Mouse (Mus musculus): ENCODE results near the gene Sowaha. TPM values are rescaled to one million over a fixed set of nuclear protein-coding genes. Genes with fewer than 3 reads are reported as not detected.

Sowaha gene
- polyA plus RNA-seq, 1 experiment from 2014 or later, result 11.0 TPM

- Histone ChIP-seq H3K27ac (peak overlapping the region; percentile 96), H3K27me3 (no peaks in the 10 kb centered on the region), H3K36me3 (peaks cover 7% of the 10 kb centered on the region), H3K4me2 (peak overlapping the region; percentile 95), H3K4me1 (replicated peaks) (peaks cover 91% of the 10 kb centered on the region), H3K4me3 (replicated peaks) (peak overlapping the region; percentile 89), H3K9me3 (replicated peaks) (no peaks in the 10 kb centered on the region), H3K9ac (peak overlapping the region; percentile 96)
- ATAC-seq (ENCODE audit: low read depth) (peak; percentile 83), DNase-seq (peak; percentile 77)
- WGBS (ENCODE audit: insufficient replicate concordance), result 3% methylated on average over 24 of the region's 24 CpGs
Measured at GRCm38 (mm10) chr11:53520122-53520978, 40.3 kb upstream of the Sowaha start.

- WGBS (ENCODE audit: insufficient replicate concordance), result 3% methylated on average over 79 of the region's 79 CpGs
- H3K9ac ChIP-seq, result peak within 1 kb of the TSS; percentile 96
- H3K9me3 ChIP-seq (replicated peaks), result no peaks in the 10 kb centered on the region
- H3K27ac ChIP-seq, result peak within 1 kb of the TSS; percentile 96
- H3K4me3 ChIP-seq (replicated peaks), result peak within 1 kb of the TSS; percentile 89
- peak; percentile 69 for ATAC-seq (ENCODE audit: low read depth)
- no peaks in the 10 kb centered on the region for H3K27me3 ChIP-seq
- no peaks in the 10 kb centered on the region for H3K36me3 ChIP-seq
- H3K4me1 ChIP-seq (replicated peaks), result peaks cover 82% of the 10 kb centered on the region
- DNase-seq, result peak; percentile 63
- peak within 1 kb of the TSS; percentile 95 for H3K4me2 ChIP-seq
Measured at GRCm38 (mm10) chr11:53519207-53520121, 39.4 kb upstream of the Sowaha start, which contains the start of gene Sept8. Gene Sept8 (plus strand): TSS chr11:53519257.

GRCm38 (mm10) chr11:53518759-53519158 is 38.7 kb upstream of the Sowaha start:
- Histone ChIP-seq H3K4me1 (replicated peaks) (peaks cover 75% of the 10 kb centered on the region), H3K4me2 (peak overlapping the region; percentile 95), H3K36me3 (no peaks in the 10 kb centered on the region), H3K27ac (peak overlapping the region; percentile 96), H3K4me3 (replicated peaks) (peak overlapping the region; percentile 89), H3K27me3 (no peaks in the 10 kb centered on the region), H3K9me3 (replicated peaks) (no peaks in the 10 kb centered on the region), H3K9ac (peak overlapping the region; percentile 96)
- WGBS (ENCODE audit: insufficient replicate concordance), result 17% methylated on average over 5 of the region's 5 CpGs
- peak; percentile 43 for ATAC-seq (ENCODE audit: low read depth)
- DNase-seq, result peak; percentile 56

GRCm38 (mm10) chr11:53516775-53517627 is 36.9 kb upstream of the Sowaha start:
- peak overlapping the region; percentile 96 for H3K27ac ChIP-seq
- ATAC-seq (ENCODE audit: low read depth) (no peak), DNase-seq (peak; percentile 43)
- H3K9me3 ChIP-seq (replicated peaks), result no peaks in the 10 kb centered on the region
- WGBS (ENCODE audit: insufficient replicate concordance), result 24% methylated on average over 8 of the region's 8 CpGs
- 0 out of 2 replicates have a peak, but pooled peaks cover 4% of the 10 kb centered on the region for H3K27me3 ChIP-seq
- peaks cover 57% of the 10 kb centered on the region for H3K4me1 ChIP-seq (replicated peaks)
- H3K4me2 ChIP-seq, result peak overlapping the region; percentile 10
- H3K9ac ChIP-seq, result peak overlapping the region; percentile 18; the same call in 1 of the 2 replicates
- H3K4me3 ChIP-seq (replicated peaks), result no peak overlapping the region
- no peaks in the 10 kb centered on the region for H3K36me3 ChIP-seq

- WGBS (ENCODE audit: insufficient replicate concordance), result 60% methylated on average over 5 of the region's 5 CpGs
Measured at GRCm38 (mm10) chr11:53510351-53510750, 30.3 kb upstream of the Sowaha start.

GRCm38 (mm10) chr11:53508591-53508990 is 28.5 kb upstream of the Sowaha start:
- 39% methylated on average over 3 of the region's 3 CpGs for WGBS (ENCODE audit: insufficient replicate concordance)
- no peak overlapping the region for H3K4me2 ChIP-seq
- no peak overlapping the region for H3K4me3 ChIP-seq (replicated peaks)

More at GRCm38 (mm10) chr11:53510351-53510750, 30.3 kb upstream of the Sowaha start:
- H3K4me1 ChIP-seq (replicated peaks), result no peaks in the 10 kb centered on the region; the same call in 1 of the 2 replicates
- no peaks in the 10 kb centered on the region for H3K36me3 ChIP-seq
- no peak overlapping the region for H3K9ac ChIP-seq
- H3K4me3 ChIP-seq (replicated peaks), result no peak overlapping the region
- ATAC-seq (ENCODE audit: low read depth) (no peak), DNase-seq (no peak)
- no peak overlapping the region for H3K27ac ChIP-seq
- H3K27me3 ChIP-seq, result 0 out of 2 replicates have a peak, but pooled peaks cover 4% of the 10 kb centered on the region
- no peak overlapping the region for H3K4me2 ChIP-seq
- H3K9me3 ChIP-seq (replicated peaks), result no peaks in the 10 kb centered on the region

GRCm38 (mm10) chr11:53508152-53508551 is 28.1 kb upstream of the Sowaha start:
- no peak for DNase-seq
- 67% methylated on average over 7 of the region's 7 CpGs for WGBS (ENCODE audit: insufficient replicate concordance)

More at GRCm38 (mm10) chr11:53508591-53508990, 28.5 kb upstream of the Sowaha start:
- H3K36me3 ChIP-seq, result no peaks in the 10 kb centered on the region
- H3K9me3 ChIP-seq (replicated peaks), result no peaks in the 10 kb centered on the region
- DNase-seq, result no peak
- H3K4me1 ChIP-seq (replicated peaks), result peaks cover 4% of the 10 kb centered on the region; the same call in 1 of the 2 replicates
- 0 out of 2 replicates have a peak, but pooled peaks cover 4% of the 10 kb centered on the region for H3K27me3 ChIP-seq
- no peak for ATAC-seq (ENCODE audit: low read depth)
- no peak overlapping the region for H3K9ac ChIP-seq
- no peak overlapping the region for H3K27ac ChIP-seq

GRCm38 (mm10) chr11:53507098-53507805 is 27.2 kb upstream of the Sowaha start:
- H3K9me3 ChIP-seq (replicated peaks), result no peaks in the 10 kb centered on the region
- ATAC-seq (ENCODE audit: low read depth) (no peak), DNase-seq (no peak)
- WGBS (ENCODE audit: insufficient replicate concordance), result 77% methylated on average over 9 of the region's 9 CpGs
- no peaks in the 10 kb centered on the region for H3K27me3 ChIP-seq
- no peaks in the 10 kb centered on the region for H3K36me3 ChIP-seq
- H3K4me1 ChIP-seq (replicated peaks), result peaks cover 4% of the 10 kb centered on the region; the same call in 1 of the 2 replicates
- H3K27ac ChIP-seq, result no peak overlapping the region
- no peak overlapping the region for H3K4me3 ChIP-seq (replicated peaks)
- no peak overlapping the region for H3K9ac ChIP-seq
- H3K4me2 ChIP-seq, result no peak overlapping the region

More at GRCm38 (mm10) chr11:53508152-53508551, 28.1 kb upstream of the Sowaha start:
- Histone ChIP-seq H3K4me2 (no peak overlapping the region), H3K9me3 (replicated peaks) (no peaks in the 10 kb centered on the region), H3K4me1 (replicated peaks) (peaks cover 4% of the 10 kb centered on the region; the same call in 1 of the 2 replicates), H3K9ac (no peak overlapping the region), H3K4me3 (replicated peaks) (no peak overlapping the region), H3K36me3 (no peaks in the 10 kb centered on the region), H3K27me3 (0 out of 2 replicates have a peak, but pooled peaks cover 4% of the 10 kb centered on the region), H3K27ac (no peak overlapping the region)
- no peak for ATAC-seq (ENCODE audit: low read depth)

GRCm38 (mm10) chr11:53505026-53505663 is 25.1 kb upstream of the Sowaha start:
- Histone ChIP-seq H3K4me3 (replicated peaks) (no peak overlapping the region), H3K9me3 (replicated peaks) (no peaks in the 10 kb centered on the region), H3K4me1 (replicated peaks) (peaks cover 14% of the 10 kb centered on the region), H3K27me3 (peaks cover 13% of the 10 kb centered on the region), H3K4me2 (no peak overlapping the region), H3K27ac (no peak overlapping the region), H3K36me3 (no peaks in the 10 kb centered on the region), H3K9ac (no peak overlapping the region)
- no peak for ATAC-seq (ENCODE audit: low read depth)
- DNase-seq, result no peak
- WGBS (ENCODE audit: insufficient replicate concordance), result 70% methylated on average over 5 of the region's 5 CpGs
